Mouse (Mus musculus) liver, embryonic 11.5 days (tissue): ENCODE measurements around the gene Zscan20. TPM values are rescaled to one million over a fixed set of nuclear protein-coding genes. Genes with fewer than 3 reads are reported as not detected.

Experiments
- ATAC-seq: fragments of 200-750 bp; cut with Nextera tagmentation; replicated peaks from 2 replicates; pipeline ENCODE4 v1.8.0; 2017; ENCODE audit warnings: moderate number of reproducible peaks, mild to moderate bottlenecking, moderate TSS enrichment, moderate library complexity; ENCODE audit not compliant: low FRiP score
- DNase-seq: peaks from one replicate; pipeline ENCODE4 v3.0.0-alpha.2; 2017; ENCODE audit warnings: low spot score
- H3K27ac ChIP-seq: fragments of 300-500 bp; sonication (generic); 2 replicates; pipeline ENCODE4 v1.5.1; 2014; ENCODE audit warnings: mild to moderate bottlenecking, low read depth, low read length, control low read depth
- H3K27me3 ChIP-seq: fragments of 300-500 bp; sonication (generic); replicated peaks from 2 replicates; pipeline ENCODE4 v1.6.1; 2014; ENCODE audit warnings: low read length, mixed read lengths; ENCODE audit not compliant: control insufficient read depth, insufficient read depth
- H3K36me3 ChIP-seq: fragments of 300-500 bp; sonication (generic); 2 replicates; pipeline ENCODE4 v1.6.1; 2014; ENCODE audit warnings: mild to moderate bottlenecking, low read length, moderate library complexity, mixed read lengths; ENCODE audit not compliant: control insufficient read depth, insufficient read depth
- H3K4me1 ChIP-seq: fragments of 300-500 bp; sonication (generic); replicated peaks from 2 replicates; pipeline ENCODE4 v1.6.1; 2014; ENCODE audit warnings: low read length, mixed read lengths; ENCODE audit not compliant: control insufficient read depth, insufficient read depth
- H3K4me2 ChIP-seq: fragments of 300-500 bp; sonication (generic); 2 replicates; pipeline ENCODE4 v1.6.1; 2014; ENCODE audit warnings: mild to moderate bottlenecking, control low read depth, moderate library complexity
- H3K4me3 ChIP-seq: fragments of 300-500 bp; sonication (generic); 2 replicates; pipeline ENCODE4 v1.5.1; 2014; ENCODE audit warnings: low read depth, low read length, control low read depth
- H3K9ac ChIP-seq: fragments of 300-500 bp; sonication (generic); 2 replicates; pipeline ENCODE4 v1.6.1; 2014; ENCODE audit warnings: low read depth, low read length, control low read depth
- H3K9me3 ChIP-seq: fragments of 300-500 bp; sonication (generic); 2 replicates; pipeline ENCODE4 v1.6.1; 2016; ENCODE audit warnings: low read length, inconsistent platforms, mixed read lengths; ENCODE audit not compliant: control insufficient read depth
- WGBS: fragments of 180-500 bp; shearing (Covaris S2); extraction: QIAGEN DNeasy Blood & Tissue Kit; methylation state at CpG from one replicate; pipeline ENCODE4 v1.1.7; 2014; 5-methylcytosine and 5-hydroxymethylcytosine counted together
- polyA plus RNA-seq: library from polyadenylated mRNA; unstranded; fragments of >200 nt; fragmentation: Nextera tagmentation; extraction: Ambion mirVana; gene quantifications from 2 replicates; pipeline ENCODE4 v1.2.1, GENCODE M21; 2014

Zscan20 gene
- polyA plus RNA-seq, 1 experiment from 2014 or later: 3.9 TPM

GRCm38 (mm10) chr4:128641766-128642717, 32.1 kb upstream of the Zscan20 start:
- Histone ChIP-seq H3K4me2 (no peak overlapping the region), H3K27ac (no peak overlapping the region), H3K9ac (0 out of 2 replicates have a peak overlapping the region, but pooled peaks have one; percentile 22), H3K4me3 (no peak overlapping the region), H3K9me3 (no peaks in the 10 kb centered on the region), H3K4me1 (peaks cover 21% of the 10 kb centered on the region), H3K27me3 (no peaks in the 10 kb centered on the region), H3K36me3 (no peaks in the 10 kb centered on the region)
- 25% methylated on average over 23 of the region's 23 CpGs for WGBS
- no peak for ATAC-seq
- no peak for DNase-seq

- H3K4me1 ChIP-seq: peaks cover 31% of the 10 kb centered on the region
- WGBS: 78% methylated on average over 18 of the region's 18 CpGs
- no peak overlapping the region for H3K9ac ChIP-seq
- no peak overlapping the region for H3K27ac ChIP-seq
- H3K27me3 ChIP-seq: 0 out of 2 replicates have a peak, but pooled peaks cover 3% of the 10 kb centered on the region
- no peak for ATAC-seq
- H3K4me2 ChIP-seq: no peak overlapping the region
- DNase-seq: no peak
- no peak overlapping the region for H3K4me3 ChIP-seq
- no peaks in the 10 kb centered on the region for H3K9me3 ChIP-seq
- H3K36me3 ChIP-seq: no peaks in the 10 kb centered on the region
Observed at GRCm38 (mm10) chr4:128638265-128638923, 28.5 kb upstream of the Zscan20 start.

GRCm38 (mm10) chr4:128637250-128637649, 27.4 kb upstream of the Zscan20 start:
- H3K36me3 ChIP-seq: no peaks in the 10 kb centered on the region
- H3K27me3 ChIP-seq: 0 out of 2 replicates have a peak, but pooled peaks cover 3% of the 10 kb centered on the region
- ATAC-seq (0 out of 2 replicates have a peak, but pooled peaks have one; percentile 7), DNase-seq (no peak)
- peaks cover 26% of the 10 kb centered on the region for H3K4me1 ChIP-seq
- H3K27ac ChIP-seq: no peak overlapping the region
- 25% methylated on average over 11 of the region's 11 CpGs for WGBS
- no peaks in the 10 kb centered on the region for H3K9me3 ChIP-seq
- H3K4me3 ChIP-seq: no peak overlapping the region
- no peak overlapping the region for H3K9ac ChIP-seq
- H3K4me2 ChIP-seq: no peak overlapping the region

GRCm38 (mm10) chr4:128635894-128636585, 26.1 kb upstream of the Zscan20 start:
- WGBS: 71% methylated on average over 10 of the region's 10 CpGs
- H3K9me3 ChIP-seq: no peaks in the 10 kb centered on the region
- H3K4me2 ChIP-seq: no peak overlapping the region
- 0 out of 2 replicates have a peak, but pooled peaks cover 3% of the 10 kb centered on the region for H3K27me3 ChIP-seq
- H3K9ac ChIP-seq: no peak overlapping the region
- no peaks in the 10 kb centered on the region for H3K36me3 ChIP-seq
- no peak overlapping the region for H3K27ac ChIP-seq
- H3K4me1 ChIP-seq: peaks cover 21% of the 10 kb centered on the region
- no peak overlapping the region for H3K4me3 ChIP-seq
- ATAC-seq (no peak), DNase-seq (no peak)

GRCm38 (mm10) chr4:128635451-128635850, 25.6 kb upstream of the Zscan20 start:
- H3K36me3 ChIP-seq: no peaks in the 10 kb centered on the region
- no peaks in the 10 kb centered on the region for H3K9me3 ChIP-seq
- H3K4me2 ChIP-seq: no peak overlapping the region
- WGBS: 73% methylated on average over 7 of the region's 7 CpGs
- H3K4me1 ChIP-seq: peaks cover 21% of the 10 kb centered on the region
- ATAC-seq (no peak), DNase-seq (no peak)
- H3K27me3 ChIP-seq: 0 out of 2 replicates have a peak, but pooled peaks cover 3% of the 10 kb centered on the region
- H3K27ac ChIP-seq: no peak overlapping the region
- H3K9ac ChIP-seq: no peak overlapping the region
- no peak overlapping the region for H3K4me3 ChIP-seq

GRCm38 (mm10) chr4:128621109-128621508, 11.2 kb upstream of the Zscan20 start:
- H3K4me3 ChIP-seq: no peak overlapping the region
- no peaks in the 10 kb centered on the region for H3K9me3 ChIP-seq
- 67% methylated on average over 8 of the region's 8 CpGs for WGBS
- H3K27ac ChIP-seq: no peak overlapping the region
- no peaks in the 10 kb centered on the region for H3K36me3 ChIP-seq
- no peak overlapping the region for H3K9ac ChIP-seq
- no peak for DNase-seq
- no peak overlapping the region for H3K4me2 ChIP-seq
- peaks cover 20% of the 10 kb centered on the region for H3K27me3 ChIP-seq
- H3K4me1 ChIP-seq: peaks cover 12% of the 10 kb centered on the region
- no peak for ATAC-seq

GRCm38 (mm10) chr4:128620572-128620971, 10.7 kb upstream of the Zscan20 start:
- ATAC-seq (no peak), DNase-seq (no peak)
- Histone ChIP-seq H3K4me3 (no peak overlapping the region), H3K4me2 (no peak overlapping the region), H3K9me3 (no peaks in the 10 kb centered on the region), H3K27me3 (peaks cover 21% of the 10 kb centered on the region), H3K9ac (no peak overlapping the region), H3K4me1 (peaks cover 12% of the 10 kb centered on the region), H3K36me3 (no peaks in the 10 kb centered on the region), H3K27ac (no peak overlapping the region)
- whole genome bisulfite sequencing: 72% methylated on average over 6 of the region's 6 CpGs

- H3K36me3 ChIP-seq: no peaks in the 10 kb centered on the region
- 39% methylated on average over 2 of the region's 2 CpGs for WGBS
- DNase-seq (no peak), ATAC-seq (no peak)
- no peaks in the 10 kb centered on the region for H3K9me3 ChIP-seq
- peaks cover 21% of the 10 kb centered on the region for H3K27me3 ChIP-seq
- no peak overlapping the region for H3K27ac ChIP-seq
- peaks cover 12% of the 10 kb centered on the region for H3K4me1 ChIP-seq
- no peak overlapping the region for H3K9ac ChIP-seq
- H3K4me2 ChIP-seq: no peak overlapping the region
- H3K4me3 ChIP-seq: no peak overlapping the region
Observed at GRCm38 (mm10) chr4:128618963-128619362, 9.1 kb upstream of the Zscan20 start.
